Mouse (Mus musculus) G1E (cell line): ENCODE data around the gene Asb4.

ENCODE experiments used
- CTCF ChIP-seq: IDR thresholded peaks from 2 replicates; pipeline ENCODE4 v1.5.1; 2012; ENCODE audit warnings: low read depth, low read length, inconsistent platforms, mixed read lengths
- GATA2 ChIP-seq: IDR thresholded peaks from 2 replicates; pipeline ENCODE4 v1.6.1; 2012; ENCODE audit warnings: low read depth, low read length, inconsistent platforms, borderline replicate concordance
- TAL1 ChIP-seq: conservative IDR thresholded peaks from 2 replicates; pipeline ENCODE4 v1.6.1; 2012; ENCODE audit warnings: low read depth, low read length, inconsistent platforms, mixed read lengths

GRCm38 (mm10) chr6:5376884-5377283, 6.3 kb upstream of the Asb4 start:
- TF ChIP-seq CTCF: no peak
- no peak for TF ChIP-seq TAL1
- no peak for TF ChIP-seq GATA2
